Mouse (Mus musculus): ENCODE results near the gene Csrnp3. TPM values are rescaled to one million over a fixed set of nuclear protein-coding genes. Genes with fewer than 3 reads are reported as not detected.

Csrnp3 gene
- polyA plus RNA-seq, 1 experiment from 2014 or later: 39.1 TPM

DNA sequence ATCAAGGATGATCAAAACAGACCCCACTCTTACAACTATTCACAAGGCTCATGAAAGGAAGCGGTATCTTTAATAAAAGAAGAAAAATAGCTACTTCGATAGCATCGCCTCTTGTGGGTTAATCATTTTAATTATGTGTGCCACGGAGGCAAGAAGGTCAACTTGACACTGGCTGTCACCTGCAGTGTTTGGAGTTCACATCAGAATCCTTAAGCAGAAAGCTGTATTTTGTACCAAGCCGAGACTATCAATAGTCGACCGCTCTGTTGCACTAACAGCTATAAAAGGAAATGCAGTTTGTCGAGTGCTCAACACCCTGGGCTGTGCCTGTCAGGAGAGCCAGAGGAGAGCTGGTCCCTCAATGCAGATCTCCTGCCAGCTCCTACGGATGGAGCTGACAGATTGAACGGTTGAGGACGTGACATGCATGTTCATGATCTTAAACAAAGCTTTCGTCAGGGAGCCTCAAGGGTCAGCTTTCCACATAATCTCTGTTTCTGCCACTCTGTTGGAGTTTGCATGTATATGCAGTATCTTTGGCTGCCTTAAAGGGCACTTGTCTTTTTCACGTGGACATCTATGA lies 149.4 kb downstream of the Csrnp3 start:
- no peaks in the 10 kb centered on the region for H3K9me3 ChIP-seq
- H3K4me3 ChIP-seq: no peak overlapping the region
- ATAC-seq (ENCODE audit: low FRiP score, low read depth): peak; percentile 88
- peak overlapping the region; percentile 74 for H3K27ac ChIP-seq (replicated peaks)
- H3K9ac ChIP-seq: no peak overlapping the region
- no peaks in the 10 kb centered on the region for H3K36me3 ChIP-seq
- no peaks in the 10 kb centered on the region for H3K27me3 ChIP-seq
- H3K4me1 ChIP-seq (replicated peaks): peaks cover 50% of the 10 kb centered on the region
- 9% methylated on average over 13 of the region's 13 CpGs for WGBS
- peak overlapping the region; percentile 28 for H3K4me2 ChIP-seq

DNA sequence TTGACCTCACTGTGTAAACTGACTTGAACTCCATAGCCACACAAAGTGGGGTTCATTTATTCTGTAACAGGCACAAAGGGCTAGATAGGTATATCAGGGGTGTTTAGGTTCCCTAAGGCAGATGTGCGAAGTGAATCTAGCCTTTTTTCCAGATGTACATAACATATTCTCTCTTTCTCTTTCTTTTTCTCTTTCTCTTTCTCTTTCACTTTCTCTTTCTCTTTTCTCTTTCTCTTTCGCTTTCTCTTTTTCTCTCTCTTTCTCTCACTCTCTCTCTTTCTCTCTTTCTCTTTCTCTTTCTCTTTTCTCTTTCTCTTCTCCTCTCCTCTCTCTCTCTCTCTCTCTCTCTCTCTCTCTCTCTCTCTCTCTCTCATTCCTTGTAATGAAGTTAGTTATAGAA lies 153.2 kb downstream of the Csrnp3 start:
- Histone ChIP-seq H3K4me2 (no peak overlapping the region), H3K27me3 (no peaks in the 10 kb centered on the region), H3K4me3 (no peak overlapping the region), H3K9me3 (no peaks in the 10 kb centered on the region), H3K36me3 (0 out of 2 replicates have a peak, but pooled peaks cover 3% of the 10 kb centered on the region), H3K9ac (no peak overlapping the region), H3K4me1 (replicated peaks) (peaks cover 32% of the 10 kb centered on the region), H3K27ac (replicated peaks) (no peak overlapping the region)
- ATAC-seq (ENCODE audit: low FRiP score, low read depth): no peak
- WGBS: 92% methylated on average over 2 of the region's 2 CpGs

DNA sequence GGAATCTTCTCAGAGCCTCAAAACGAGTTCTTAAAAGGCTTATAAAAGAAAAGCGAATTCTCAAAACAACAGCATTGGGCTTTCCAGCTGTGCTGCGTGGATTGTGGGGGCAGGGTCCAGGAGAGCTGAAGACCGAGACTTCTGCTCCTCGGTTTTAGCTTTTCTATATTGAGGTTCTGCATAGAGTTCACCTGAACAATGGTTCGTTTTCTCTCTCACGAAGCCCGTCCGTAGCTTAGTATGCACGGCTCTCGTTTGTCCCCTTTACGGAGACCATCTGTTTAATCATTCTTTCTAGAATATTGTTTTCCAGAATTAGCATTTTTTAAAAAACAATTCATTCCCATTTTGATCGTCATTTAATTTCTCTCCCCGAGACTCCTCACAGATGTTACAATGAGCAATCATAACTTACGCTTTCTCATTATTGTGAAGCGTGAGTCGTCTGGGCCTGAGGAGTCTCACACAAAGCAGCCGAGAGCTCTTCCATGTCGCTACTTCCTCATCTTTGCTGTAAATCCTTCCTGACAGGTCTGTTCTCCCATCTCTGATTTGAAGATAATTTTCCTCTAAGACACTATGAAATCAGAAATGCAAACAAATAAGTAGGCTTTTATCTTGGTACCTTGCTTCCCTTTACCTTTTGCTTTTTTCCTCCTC lies 163.6 kb downstream of the Csrnp3 start:
- Histone ChIP-seq H3K27ac (replicated peaks) (peak overlapping the region; percentile 70), H3K9ac (no peak overlapping the region), H3K4me2 (no peak overlapping the region), H3K27me3 (no peaks in the 10 kb centered on the region), H3K4me1 (replicated peaks) (peaks cover 7% of the 10 kb centered on the region; the same call in 1 of the 2 replicates), H3K9me3 (no peaks in the 10 kb centered on the region), H3K4me3 (no peak overlapping the region), H3K36me3 (no peaks in the 10 kb centered on the region; the same call in 1 of the 2 replicates)
- 50% methylated on average over 19 of the region's 19 CpGs for WGBS
- ATAC-seq (ENCODE audit: low FRiP score, low read depth): no peak

DNA sequence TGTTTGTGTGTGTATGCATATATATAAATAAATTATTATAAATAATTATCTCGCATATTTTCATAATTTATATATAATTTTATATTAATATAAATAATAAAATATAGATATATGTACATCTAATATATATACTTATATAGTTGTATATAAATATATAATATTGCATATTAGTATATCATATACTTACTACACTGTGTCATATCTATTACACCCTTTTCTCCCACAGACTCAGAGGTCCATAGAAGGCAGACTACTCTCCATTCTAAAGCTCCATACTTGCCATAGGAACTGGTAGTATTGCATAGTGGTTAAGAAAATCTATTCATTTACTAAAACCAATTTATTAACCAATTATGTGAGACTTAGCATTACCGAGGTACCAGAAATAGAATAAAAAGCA lies 164.1 kb downstream of the Csrnp3 start:
- no peak overlapping the region for H3K4me2 ChIP-seq
- H3K4me3 ChIP-seq: no peak overlapping the region
- no peaks in the 10 kb centered on the region for H3K36me3 ChIP-seq
- WGBS: 81% methylated on average over 2 of the region's 2 CpGs
- H3K27me3 ChIP-seq: no peaks in the 10 kb centered on the region
- no peak overlapping the region for H3K9ac ChIP-seq
- H3K4me1 ChIP-seq (replicated peaks): peaks cover 7% of the 10 kb centered on the region; the same call in 1 of the 2 replicates
- H3K9me3 ChIP-seq: no peaks in the 10 kb centered on the region
- H3K27ac ChIP-seq (replicated peaks): no peak overlapping the region
- ATAC-seq (ENCODE audit: low FRiP score, low read depth): no peak

DNA sequence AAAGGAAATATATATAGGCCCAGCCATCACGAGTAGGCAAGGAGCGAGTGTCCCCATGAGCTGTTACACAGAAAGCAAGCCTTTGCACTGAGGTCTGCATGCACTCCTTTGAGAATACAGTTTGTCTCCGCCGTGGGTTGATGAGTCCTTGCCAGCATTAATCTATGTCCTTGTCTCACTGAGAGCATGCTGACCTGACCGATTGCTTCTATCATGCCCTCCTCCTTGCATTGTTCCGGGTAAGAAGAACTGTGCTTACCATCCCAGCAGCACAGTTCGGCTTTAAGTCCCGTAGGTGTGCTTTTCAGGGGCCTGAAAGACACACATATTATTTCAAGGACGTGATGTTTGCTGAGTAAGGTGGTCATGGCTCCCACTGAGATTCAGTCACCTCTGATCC lies 173.1 kb downstream of the Csrnp3 start:
- WGBS: 64% methylated on average over 9 of the region's 9 CpGs
- H3K36me3 ChIP-seq: peaks cover 34% of the 10 kb centered on the region
- no peak overlapping the region for H3K4me3 ChIP-seq
- H3K4me2 ChIP-seq: no peak overlapping the region
- no peak overlapping the region for H3K9ac ChIP-seq
- no peaks in the 10 kb centered on the region for H3K9me3 ChIP-seq
- H3K27ac ChIP-seq (replicated peaks): peak overlapping the region; percentile 59
- ATAC-seq (ENCODE audit: low FRiP score, low read depth): no peak
- H3K4me1 ChIP-seq (replicated peaks): peaks cover 7% of the 10 kb centered on the region
- no peaks in the 10 kb centered on the region for H3K27me3 ChIP-seq

DNA sequence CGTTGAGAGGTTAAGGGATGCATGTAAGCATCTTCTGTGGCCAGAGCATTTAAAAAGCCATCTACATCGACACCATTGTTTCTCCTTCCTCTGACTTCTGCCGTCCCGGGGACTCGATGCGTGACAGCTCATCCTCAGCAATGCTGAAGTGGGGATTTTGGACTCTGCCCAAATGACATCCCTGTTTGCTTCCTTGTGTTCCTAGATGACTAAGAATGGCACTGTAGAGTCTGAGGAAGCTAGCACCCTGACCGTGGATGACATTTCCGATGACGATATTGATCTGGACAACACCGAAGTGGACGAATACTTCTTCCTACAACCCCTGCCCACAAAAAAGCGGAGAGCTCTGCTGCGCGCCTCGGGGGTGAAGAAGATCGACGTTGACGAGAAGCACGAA lies 173.7 kb downstream of the Csrnp3 start:
- no peak for ATAC-seq (ENCODE audit: low FRiP score, low read depth)
- WGBS: 85% methylated on average over 19 of the region's 19 CpGs
- peaks cover 7% of the 10 kb centered on the region for H3K4me1 ChIP-seq (replicated peaks)

DNA sequence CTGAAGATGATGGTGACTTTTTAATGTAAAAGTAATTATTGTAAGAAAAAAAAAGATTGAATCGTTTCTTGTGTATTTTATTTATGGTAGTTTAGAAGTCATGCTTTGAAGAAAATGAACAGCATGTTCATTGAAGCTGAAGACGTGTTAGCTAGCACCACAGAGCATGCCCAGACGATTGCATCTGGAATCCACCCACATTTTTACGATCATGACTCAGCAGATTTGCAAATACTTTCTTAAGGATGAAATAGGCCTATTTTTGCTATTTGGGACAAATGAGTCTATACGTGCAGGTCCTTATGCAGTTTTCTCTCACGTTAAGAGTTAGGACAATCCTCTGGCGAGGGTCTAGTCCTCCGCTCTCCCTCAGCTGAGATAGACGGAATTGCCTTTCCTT lies 177.9 kb downstream of the Csrnp3 start:
- Histone ChIP-seq H3K4me2 (no peak overlapping the region), H3K27ac (replicated peaks) (no peak overlapping the region), H3K9me3 (no peaks in the 10 kb centered on the region), H3K27me3 (no peaks in the 10 kb centered on the region), H3K4me1 (replicated peaks) (peaks cover 7% of the 10 kb centered on the region), H3K4me3 (no peak overlapping the region), H3K9ac (no peak overlapping the region), H3K36me3 (peaks cover 34% of the 10 kb centered on the region)
- ATAC-seq (ENCODE audit: low FRiP score, low read depth): no peak
- 92% methylated on average over 9 of the region's 9 CpGs for WGBS

More for the DNA sequence above, 173.7 kb downstream of the Csrnp3 start:
- Histone ChIP-seq H3K36me3 (peaks cover 34% of the 10 kb centered on the region), H3K27ac (replicated peaks) (peak overlapping the region; percentile 59), H3K27me3 (no peaks in the 10 kb centered on the region), H3K4me3 (no peak overlapping the region), H3K9me3 (no peaks in the 10 kb centered on the region), H3K4me2 (no peak overlapping the region), H3K9ac (no peak overlapping the region)

DNA sequence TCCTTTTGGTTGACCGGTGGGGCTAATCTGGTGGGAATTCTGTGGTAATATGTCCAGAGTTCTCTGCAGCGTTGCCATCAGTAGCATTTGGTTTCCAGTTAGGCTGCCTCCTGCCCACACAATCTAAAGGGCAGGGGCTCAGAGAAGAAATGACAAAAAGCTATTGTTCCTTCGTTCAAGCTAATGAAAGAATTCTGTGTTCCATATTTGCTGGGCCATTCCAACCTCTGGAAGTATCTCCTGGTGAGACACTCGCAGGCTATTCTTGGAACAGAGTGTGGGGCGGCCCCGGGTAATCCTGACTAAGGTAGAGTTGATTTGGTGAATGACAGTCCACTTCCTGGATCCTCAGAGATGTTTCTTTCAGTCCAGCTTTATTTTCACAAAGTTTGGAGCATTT lies 179.3 kb downstream of the Csrnp3 start:
- H3K27me3 ChIP-seq: no peaks in the 10 kb centered on the region
- ATAC-seq (ENCODE audit: low FRiP score, low read depth): no peak
- H3K9ac ChIP-seq: no peak overlapping the region
- 69% methylated on average over 6 of the region's 6 CpGs for WGBS
- peaks cover 11% of the 10 kb centered on the region; the same call in 1 of the 2 replicates for H3K4me1 ChIP-seq (replicated peaks)
- H3K9me3 ChIP-seq: no peaks in the 10 kb centered on the region
- no peak overlapping the region for H3K27ac ChIP-seq (replicated peaks)
- H3K36me3 ChIP-seq: peaks cover 29% of the 10 kb centered on the region
- no peak overlapping the region for H3K4me3 ChIP-seq
- H3K4me2 ChIP-seq: no peak overlapping the region

DNA sequence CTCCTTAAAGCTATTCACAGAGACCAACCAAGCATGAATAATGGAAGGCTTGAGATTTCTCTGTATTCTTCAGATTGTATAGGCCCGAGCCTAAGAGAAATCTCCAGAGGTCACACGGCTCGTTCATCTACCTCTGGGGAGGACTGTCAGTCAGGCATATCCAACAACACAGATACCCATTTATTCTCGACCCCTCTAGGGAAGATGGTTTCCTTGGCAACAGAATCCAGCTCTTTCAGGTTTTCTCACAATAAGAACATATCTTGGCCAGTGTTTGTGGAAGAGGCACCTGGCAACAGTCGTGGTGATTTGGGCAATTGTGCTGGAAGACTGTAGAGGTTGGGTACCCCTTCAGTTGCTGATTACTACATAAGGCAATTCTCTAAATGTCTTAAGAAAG lies 183.2 kb downstream of the Csrnp3 start:
- WGBS: 5% methylated on average over 5 of the region's 5 CpGs
- Histone ChIP-seq H3K27ac (replicated peaks) (peak overlapping the region; percentile 54; the same call in 1 of the 2 replicates), H3K9ac (no peak overlapping the region), H3K27me3 (no peaks in the 10 kb centered on the region), H3K4me3 (no peak overlapping the region), H3K9me3 (no peaks in the 10 kb centered on the region), H3K36me3 (no peaks in the 10 kb centered on the region), H3K4me1 (replicated peaks) (peaks cover 11% of the 10 kb centered on the region; the same call in 1 of the 2 replicates), H3K4me2 (no peak overlapping the region)
- peak; percentile 87 for ATAC-seq (ENCODE audit: low FRiP score, low read depth)

DNA sequence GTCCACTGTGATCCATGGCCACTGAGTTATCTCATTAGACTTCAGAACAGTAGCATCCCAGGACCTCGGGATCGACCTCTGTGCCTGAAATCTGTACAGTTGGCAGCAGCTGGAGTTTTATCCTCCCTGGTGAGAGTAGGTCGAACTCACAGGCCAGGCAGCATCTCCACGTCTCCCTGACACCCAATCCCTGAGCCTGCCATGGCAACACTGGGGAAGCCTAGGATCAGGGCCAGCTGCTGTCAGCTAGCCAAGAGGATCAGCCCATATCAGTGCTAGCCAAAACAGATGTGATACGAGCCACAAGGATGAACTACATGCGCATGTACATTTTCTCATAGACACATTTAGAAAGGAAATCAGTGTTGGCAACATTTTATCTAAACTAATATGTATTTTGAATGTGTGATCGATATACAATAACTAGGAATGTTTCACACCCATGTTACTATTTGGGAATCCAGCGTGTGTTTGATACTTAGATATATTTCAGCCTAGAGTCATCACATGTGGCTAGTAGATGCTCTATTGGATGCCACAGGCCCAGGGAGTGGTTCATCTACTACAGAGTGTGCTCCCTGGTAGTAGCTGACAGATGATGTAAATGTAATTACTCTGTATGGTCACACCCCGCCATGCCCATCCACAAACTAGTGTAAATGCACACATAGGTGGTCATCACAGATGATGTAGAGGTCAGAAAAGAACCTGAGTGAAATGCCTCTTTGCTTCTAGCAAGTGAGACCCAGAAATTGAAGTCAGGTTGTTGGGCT lies 189.5 kb downstream of the Csrnp3 start:
- H3K36me3 ChIP-seq: no peaks in the 10 kb centered on the region
- WGBS: 58% methylated on average over 9 of the region's 9 CpGs
- ATAC-seq (ENCODE audit: low FRiP score, low read depth): peak; percentile 84
- H3K9me3 ChIP-seq: no peaks in the 10 kb centered on the region
- H3K27ac ChIP-seq (replicated peaks): no peak overlapping the region
- 0 out of 2 replicates have a peak, but pooled peaks cover 4% of the 10 kb centered on the region for H3K4me1 ChIP-seq (replicated peaks)
- H3K4me2 ChIP-seq: no peak overlapping the region
- H3K9ac ChIP-seq: no peak overlapping the region
- no peaks in the 10 kb centered on the region for H3K27me3 ChIP-seq
- no peak overlapping the region for H3K4me3 ChIP-seq

DNA sequence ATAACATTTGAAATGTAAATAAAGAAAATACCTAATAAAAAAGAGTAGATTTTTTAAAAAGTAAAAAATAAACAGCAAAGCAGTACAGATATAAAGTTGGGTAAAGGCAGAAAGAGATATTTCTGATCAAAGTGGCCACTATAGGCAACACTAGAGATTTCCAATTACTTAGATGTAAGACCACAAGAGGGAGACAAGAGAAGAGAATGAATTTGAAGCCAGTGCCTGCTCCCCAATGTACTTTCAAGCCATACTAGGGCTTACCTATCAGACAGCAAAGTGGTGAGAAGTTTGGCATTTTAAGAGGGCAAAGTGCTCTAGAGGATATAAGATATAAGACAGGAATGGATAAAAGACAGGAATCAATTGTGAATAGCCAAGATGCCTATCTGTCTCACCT lies 195.0 kb downstream of the Csrnp3 start:
- H3K4me2 ChIP-seq: no peak overlapping the region
- H3K4me3 ChIP-seq: no peak overlapping the region
- H3K9ac ChIP-seq: no peak overlapping the region
- H3K27ac ChIP-seq (replicated peaks): peak overlapping the region; percentile 76
- ATAC-seq (ENCODE audit: low FRiP score, low read depth): no peak
- H3K27me3 ChIP-seq: no peaks in the 10 kb centered on the region
- no peaks in the 10 kb centered on the region for H3K36me3 ChIP-seq
- H3K4me1 ChIP-seq (replicated peaks): peaks cover 27% of the 10 kb centered on the region
- H3K9me3 ChIP-seq: no peaks in the 10 kb centered on the region

All from hindbrain, embryonic 15.5 days (tissue).